Mouse (Mus musculus) stomach, embryonic 16.5 days (tissue): Measurements from ENCODE around the gene Zic5. TPM values are rescaled to one million over a fixed set of nuclear protein-coding genes. Genes with fewer than 3 reads are reported as not detected.
A peak's percentile ranks its signal among the peaks of the same experiment; 100 is the strongest.

ENCODE experiments used
- ATAC-seq: fragments of 200-750 bp; cut with Nextera tagmentation; 2 replicates; pipeline ENCODE4 v1.8.0; 2017; ENCODE audit warnings: moderate number of reproducible peaks, moderate TSS enrichment; ENCODE audit not compliant: insufficient read depth, low FRiP score
- H3K27ac ChIP-seq: fragments of 300-500 bp; sonication (generic); 2 replicates; pipeline ENCODE4 v1.5.1; 2014; ENCODE audit warnings: low read length
- H3K27me3 ChIP-seq: fragments of 300-500 bp; sonication (generic); 2 replicates; pipeline ENCODE4 v1.6.1; 2014; ENCODE audit warnings: low read length, control low read depth, mixed read lengths; ENCODE audit not compliant: control insufficient read depth, insufficient read depth
- H3K36me3 ChIP-seq: fragments of 300-500 bp; sonication (generic); 2 replicates; pipeline ENCODE4 v1.6.1; 2014; ENCODE audit warnings: low read length; ENCODE audit not compliant: control insufficient read depth, insufficient read depth
- H3K4me1 ChIP-seq: fragments of 300-500 bp; sonication (generic); 2 replicates; pipeline ENCODE4 v1.6.1; 2014; ENCODE audit warnings: low read length, control low read depth, mixed read lengths; ENCODE audit not compliant: control insufficient read depth, insufficient read depth
- H3K4me2 ChIP-seq: fragments of 300-500 bp; sonication (generic); 2 replicates; pipeline ENCODE4 v1.6.1; 2014; ENCODE audit warnings: low read depth, low read length, mixed read lengths
- H3K4me3 ChIP-seq: fragments of 300-500 bp; sonication (generic); replicated peaks from 2 replicates; pipeline ENCODE4 v1.5.1; 2014; ENCODE audit warnings: mild to moderate bottlenecking, low read length
- H3K9ac ChIP-seq: fragments of 300-500 bp; sonication (generic); 2 replicates; pipeline ENCODE4 v1.6.1; 2014; ENCODE audit warnings: low read length
- H3K9me3 ChIP-seq: fragments of 300-500 bp; sonication (generic); replicated peaks from 2 replicates; pipeline ENCODE4 v1.6.1; 2016; ENCODE audit warnings: low read length, control low read depth; ENCODE audit not compliant: control insufficient read depth
- whole genome bisulfite sequencing: fragments of 180-500 bp; shearing (Covaris S2); extraction: QIAGEN DNeasy Blood & Tissue Kit; methylation state at CpG from one replicate; pipeline ENCODE4 v1.1.7; 2014; 5-methylcytosine and 5-hydroxymethylcytosine counted together
- polyA plus RNA-seq: library from polyadenylated mRNA; unstranded; fragments of >200 nt; fragmentation: Nextera tagmentation; extraction: Ambion mirVana; gene quantifications from 2 replicates; pipeline ENCODE4 v1.2.1, GENCODE M21; 2015

The Zic5 gene
- polyA plus RNA-seq, 1 experiment from 2014 or later = not detected

DNA sequence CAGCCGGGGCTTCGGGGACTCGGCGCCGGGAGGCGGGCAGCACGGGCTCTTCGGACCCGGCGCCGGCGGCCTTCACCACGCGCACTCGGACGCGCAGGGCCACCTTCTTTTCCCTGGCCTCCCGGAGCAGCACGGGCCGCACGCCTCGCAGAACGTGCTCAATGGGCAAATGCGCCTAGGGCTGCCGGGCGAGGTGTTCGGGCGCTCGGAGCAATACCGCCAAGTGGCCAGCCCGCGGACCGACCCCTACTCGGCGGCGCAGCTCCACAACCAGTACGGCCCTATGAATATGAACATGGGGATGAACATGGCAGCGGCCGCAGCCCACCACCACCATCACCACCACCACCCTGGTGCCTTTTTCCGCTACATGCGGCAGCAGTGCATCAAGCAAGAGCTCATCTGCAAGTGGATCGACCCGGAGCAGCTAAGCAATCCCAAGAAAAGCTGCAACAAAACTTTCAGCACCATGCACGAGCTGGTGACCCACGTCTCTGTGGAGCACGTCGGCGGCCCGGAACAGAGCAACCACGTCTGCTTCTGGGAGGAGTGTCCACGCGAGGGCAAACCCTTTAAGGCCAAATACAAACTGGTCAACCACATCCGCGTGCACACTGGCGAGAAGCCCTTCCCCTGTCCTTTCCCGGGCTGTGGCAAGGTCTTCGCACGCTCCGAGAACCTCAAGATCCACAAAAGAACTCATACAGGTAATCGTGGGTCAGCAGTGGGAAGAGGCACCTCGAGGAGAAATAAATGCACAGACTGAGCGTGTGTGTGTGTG, 10.8 kb upstream of the Zic5 start:
- Histone ChIP-seq H3K36me3 (no peaks in the 10 kb centered on the region), H3K9me3 (no peaks in the 10 kb centered on the region), H3K27me3 (peaks cover 86% of the 10 kb centered on the region), H3K4me3 (peak overlapping the region; percentile 41), H3K9ac (no peak overlapping the region), H3K4me1 (peaks cover 11% of the 10 kb centered on the region), H3K4me2 (peak overlapping the region; percentile 57), H3K27ac (no peak overlapping the region)
- no peak; the same call in 1 of the 2 replicates for ATAC-seq
- under 1% methylated on average over 61 of the region's 62 CpGs for WGBS

GRCm38 (mm10) chr14:122475557-122476040, 10.1 kb upstream of the Zic5 start:
- H3K9ac ChIP-seq = no peak overlapping the region
- H3K27ac ChIP-seq = no peak overlapping the region
- WGBS = 1% methylated on average over 65 of the region's 65 CpGs
- H3K36me3 ChIP-seq = no peaks in the 10 kb centered on the region
- no peaks in the 10 kb centered on the region for H3K9me3 ChIP-seq
- peaks cover 83% of the 10 kb centered on the region for H3K27me3 ChIP-seq
- no peak; the same call in 1 of the 2 replicates for ATAC-seq
- H3K4me1 ChIP-seq = peaks cover 11% of the 10 kb centered on the region
- H3K4me3 ChIP-seq = peak overlapping the region; percentile 41
- peak overlapping the region; percentile 57 for H3K4me2 ChIP-seq

- Histone ChIP-seq H3K9me3 (no peaks in the 10 kb centered on the region), H3K4me2 (peak within 1 kb of the TSS; percentile 57), H3K9ac (no peak within 1 kb of the TSS), H3K27ac (no peak within 1 kb of the TSS), H3K4me1 (peaks cover 11% of the 10 kb centered on the region), H3K4me3 (peak within 1 kb of the TSS; percentile 41), H3K36me3 (no peaks in the 10 kb centered on the region), H3K27me3 (peaks cover 78% of the 10 kb centered on the region)
- WGBS = under 1% methylated on average over 52 of the region's 73 CpGs
- no peak; the same call in 1 of the 2 replicates for ATAC-seq
Measured at GRCm38 (mm10) chr14:122474891-122475556, 9.5 kb upstream of the Zic5 start, which contains the start of gene Zic2. TSS of gene Zic2 (plus strand) at chr14:122475435.

GRCm38 (mm10) chr14:122474041-122474890, 8.8 kb upstream of the Zic5 start:
- 1% methylated on average over 57 of the region's 57 CpGs for WGBS
- peak overlapping the region; percentile 57 for H3K4me2 ChIP-seq

DNA sequence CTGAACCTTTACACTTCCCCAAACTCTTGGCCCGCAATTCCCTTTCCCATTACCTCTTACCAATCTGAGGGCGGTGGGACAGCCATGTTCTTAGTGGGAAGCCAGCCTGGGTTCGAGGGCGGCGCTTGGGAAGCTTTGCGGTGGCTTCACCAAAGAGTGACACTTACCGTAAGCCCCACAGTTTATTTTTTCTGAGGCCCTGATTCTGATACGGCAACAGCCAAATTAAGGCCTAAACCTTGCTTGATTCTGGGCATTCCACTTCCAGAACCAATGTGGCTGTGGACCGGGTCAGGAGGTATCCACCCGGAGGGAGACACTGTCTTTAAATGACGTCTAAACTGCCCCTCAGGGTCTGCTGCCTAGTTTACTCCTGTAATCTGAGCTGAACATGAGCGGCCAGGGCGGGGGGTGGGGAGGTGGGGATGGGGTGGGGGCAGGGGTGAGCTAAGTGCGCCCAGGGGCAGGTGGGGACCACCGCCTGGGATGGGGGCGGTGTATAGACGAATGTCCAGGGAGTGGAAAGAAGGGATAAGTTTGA, 7.8 kb upstream of the Zic5 start:
- Histone ChIP-seq H3K27me3 (peaks cover 80% of the 10 kb centered on the region), H3K27ac (no peak overlapping the region), H3K9ac (no peak overlapping the region), H3K9me3 (no peaks in the 10 kb centered on the region), H3K4me2 (no peak overlapping the region), H3K4me1 (peaks cover 11% of the 10 kb centered on the region), H3K4me3 (no peak overlapping the region), H3K36me3 (no peaks in the 10 kb centered on the region)
- ATAC-seq = no peak
- WGBS = under 1% methylated on average over 17 of the region's 17 CpGs

More at GRCm38 (mm10) chr14:122474041-122474890, 8.8 kb upstream of the Zic5 start:
- Histone ChIP-seq H3K36me3 (no peaks in the 10 kb centered on the region), H3K27ac (no peak overlapping the region), H3K4me1 (peaks cover 11% of the 10 kb centered on the region), H3K27me3 (peaks cover 80% of the 10 kb centered on the region), H3K9ac (no peak overlapping the region), H3K9me3 (no peaks in the 10 kb centered on the region), H3K4me3 (peak overlapping the region; percentile 41)
- ATAC-seq = 0 out of 2 replicates have a peak, but pooled peaks have one; percentile 31

GRCm38 (mm10) chr14:122472647-122473046, 7.2 kb upstream of the Zic5 start:
- peaks cover 80% of the 10 kb centered on the region for H3K27me3 ChIP-seq
- WGBS = 2% methylated on average over 5 of the region's 5 CpGs
- no peak overlapping the region for H3K4me2 ChIP-seq
- no peak overlapping the region for H3K9ac ChIP-seq
- no peak overlapping the region for H3K27ac ChIP-seq
- ATAC-seq = no peak
- H3K9me3 ChIP-seq = no peaks in the 10 kb centered on the region
- H3K4me1 ChIP-seq = peaks cover 11% of the 10 kb centered on the region
- no peaks in the 10 kb centered on the region for H3K36me3 ChIP-seq
- no peak overlapping the region for H3K4me3 ChIP-seq

GRCm38 (mm10) chr14:122472161-122472560, 6.7 kb upstream of the Zic5 start:
- WGBS = under 1% methylated on average over 13 of the region's 13 CpGs
- no peak for ATAC-seq
- H3K9me3 ChIP-seq = no peaks in the 10 kb centered on the region

GRCm38 (mm10) chr14:122471449-122472085, 6.1 kb upstream of the Zic5 start:
- no peak overlapping the region for H3K27ac ChIP-seq
- peaks cover 84% of the 10 kb centered on the region for H3K27me3 ChIP-seq
- no peak overlapping the region for H3K4me2 ChIP-seq
- no peaks in the 10 kb centered on the region for H3K36me3 ChIP-seq
- H3K9me3 ChIP-seq = no peaks in the 10 kb centered on the region
- H3K4me1 ChIP-seq = peaks cover 11% of the 10 kb centered on the region
- H3K4me3 ChIP-seq = no peak overlapping the region
- 9% methylated on average over 31 of the region's 31 CpGs for WGBS
- H3K9ac ChIP-seq = no peak overlapping the region
- no peak for ATAC-seq

More at GRCm38 (mm10) chr14:122472161-122472560, 6.7 kb upstream of the Zic5 start:
- Histone ChIP-seq H3K9ac (no peak overlapping the region), H3K4me2 (no peak overlapping the region), H3K4me3 (no peak overlapping the region), H3K36me3 (no peaks in the 10 kb centered on the region), H3K27me3 (peaks cover 79% of the 10 kb centered on the region), H3K4me1 (peaks cover 11% of the 10 kb centered on the region), H3K27ac (no peak overlapping the region)
